ENCODE assay signal across 8 mouse cellular contexts in genomic region chr2:164075088-164075487, GRCm38 (mm10). TPM values are rescaled to one million over a fixed set of nuclear protein-coding genes. Genes with fewer than 3 reads are reported as not detected.
DNase-seq lines count a peak whose midpoint lies in the region; ATAC-seq lines count a peak whose summit lies in the region.

No protein-coding gene starts in this region.

- peak overlapping the region; percentile 89 for H3K4me3 ChIP-seq in kidney, embryonic 16.5 days (ENCODE audit: low read length)
- H3K4me3 ChIP-seq in forebrain, embryonic 11.5 days (ENCODE audit: low read depth, low read length): peak overlapping the region; percentile 94
- H3K4me3 ChIP-seq in liver, embryonic 11.5 days (ENCODE audit: low read depth, low read length): peak overlapping the region; percentile 75
- peak overlapping the region; percentile 66 for H3K4me3 ChIP-seq in neural tube, embryonic 12.5 days

- H3K27me3 ChIP-seq in kidney, embryonic 16.5 days (ENCODE audit: insufficient read depth, low read length): no peaks in the 10 kb centered on the region
- no peaks in the 10 kb centered on the region for H3K27me3 ChIP-seq in forebrain, embryonic 11.5 days (ENCODE audit: control insufficient read depth, insufficient read depth, low read length)
- no peaks in the 10 kb centered on the region for H3K27me3 ChIP-seq in liver, embryonic 11.5 days (replicated peaks; ENCODE audit: control insufficient read depth, insufficient read depth, low read length)
- no peaks in the 10 kb centered on the region for H3K27me3 ChIP-seq in neural tube, embryonic 12.5 days (replicated peaks)

- no peak for ATAC-seq in kidney, embryonic 16.5 days (ENCODE audit: low FRiP score, low TSS enrichment)
- no peak for ATAC-seq in forebrain, embryonic 11.5 days (replicated peaks; ENCODE audit: low FRiP score)
- no peak for ATAC-seq in liver, embryonic 11.5 days (replicated peaks; ENCODE audit: low FRiP score)
- ATAC-seq in neural tube, embryonic 12.5 days (ENCODE audit: low FRiP score, low read depth): no peak

- H3K27ac ChIP-seq in kidney, embryonic 16.5 days (ENCODE audit: low read length): no peak overlapping the region
- H3K27ac ChIP-seq in forebrain, embryonic 11.5 days (ENCODE audit: low read depth, low read length): no peak overlapping the region
- H3K27ac ChIP-seq in liver, embryonic 11.5 days (ENCODE audit: low read depth, low read length): no peak overlapping the region; the same call in 1 of the 2 replicates
- no peak overlapping the region for H3K27ac ChIP-seq in neural tube, embryonic 12.5 days

- peaks cover 16% of the 10 kb centered on the region for H3K4me1 ChIP-seq in kidney, embryonic 16.5 days (ENCODE audit: insufficient read depth, low read length)
- peaks cover 5% of the 10 kb centered on the region; the same call in 1 of the 2 replicates for H3K4me1 ChIP-seq in forebrain, embryonic 11.5 days (replicated peaks; ENCODE audit: control insufficient read depth, insufficient read depth, low read length)
- peaks cover 14% of the 10 kb centered on the region for H3K4me1 ChIP-seq in liver, embryonic 11.5 days (replicated peaks; ENCODE audit: control insufficient read depth, insufficient read depth, low read length)
- peaks cover 11% of the 10 kb centered on the region for H3K4me1 ChIP-seq in neural tube, embryonic 12.5 days

- H3K9ac ChIP-seq in kidney, embryonic 16.5 days (replicated peaks; ENCODE audit: low read length): peak overlapping the region; percentile 87
- H3K9ac ChIP-seq in forebrain, embryonic 11.5 days (ENCODE audit: low read length): peak overlapping the region; percentile 81; the same call in 1 of the 2 replicates
- peak overlapping the region; percentile 72 for H3K9ac ChIP-seq in liver, embryonic 11.5 days (ENCODE audit: low read depth, low read length)
- H3K9ac ChIP-seq in neural tube, embryonic 12.5 days: peak overlapping the region; percentile 77; the same call in 1 of the 2 replicates

- no peaks in the 10 kb centered on the region for H3K9me3 ChIP-seq in kidney, embryonic 16.5 days (ENCODE audit: low read length)
- H3K9me3 ChIP-seq in forebrain, embryonic 11.5 days (ENCODE audit: control insufficient read depth, low read length): no peaks in the 10 kb centered on the region
- H3K9me3 ChIP-seq in liver, embryonic 11.5 days (ENCODE audit: control insufficient read depth, low read length): no peaks in the 10 kb centered on the region
- no peaks in the 10 kb centered on the region for H3K9me3 ChIP-seq in neural tube, embryonic 12.5 days

- peak overlapping the region; percentile 94 for H3K4me2 ChIP-seq in kidney, embryonic 16.5 days (replicated peaks; ENCODE audit: low read depth, low read length)
- H3K4me2 ChIP-seq in forebrain, embryonic 11.5 days (ENCODE audit: low read depth, low read length, severe bottlenecking): peak overlapping the region; percentile 89
- H3K4me2 ChIP-seq in liver, embryonic 11.5 days: peak overlapping the region; percentile 96
- H3K4me2 ChIP-seq in neural tube, embryonic 12.5 days (replicated peaks): peak overlapping the region; percentile 91

- 28% methylated on average over 5 of the region's 5 CpGs for WGBS in kidney, embryonic 16.5 days
- 57% methylated on average over 5 of the region's 5 CpGs for WGBS in forebrain, embryonic 11.5 days
- WGBS in liver, embryonic 11.5 days: 23% methylated on average over 5 of the region's 5 CpGs
- 61% methylated on average over 5 of the region's 5 CpGs for WGBS in neural tube, embryonic 12.5 days

- no peak for DNase-seq in kidney, adult 11 months
- no peak for DNase-seq in forebrain, embryonic 11.5 days (ENCODE audit: low spot score)
- no peak for DNase-seq in liver, embryonic 11.5 days (ENCODE audit: low spot score)
- no peak for DNase-seq in embryo, embryonic 11 days
- DNase-seq in cerebellum, adult 8-10 months: no peak
- no peak for DNase-seq in gastrocnemius, postnatal 10 days

- H3K36me3 ChIP-seq in kidney, embryonic 16.5 days (ENCODE audit: insufficient read depth, low read length): no peaks in the 10 kb centered on the region; the same call in 1 of the 2 replicates
- H3K36me3 ChIP-seq in forebrain, embryonic 11.5 days (ENCODE audit: control insufficient read depth, insufficient read depth, low read length): no peaks in the 10 kb centered on the region; the same call in 1 of the 2 replicates
- peaks cover 3% of the 10 kb centered on the region; the same call in 1 of the 2 replicates for H3K36me3 ChIP-seq in liver, embryonic 11.5 days (ENCODE audit: control insufficient read depth, insufficient read depth, low read length)
- H3K36me3 ChIP-seq in neural tube, embryonic 12.5 days: peaks cover 7% of the 10 kb centered on the region

RNA-seq across cellular contexts. Expression of gene Tomm34, which starts 4.1 kb away (rescaled TPM):
- polyA plus RNA-seq in kidney, embryonic 16.5 days (2015; fragmentation: Nextera tagmentation; extraction: Ambion mirVana): 66.5 and 70.0 TPM in 2 replicates
- 52.7 and 54.9 TPM in 2 replicates for polyA plus RNA-seq in forebrain, embryonic 11.5 days (2014; fragmentation: Nextera tagmentation; extraction: Ambion mirVana)
- 57.1 and 58.0 TPM in 2 replicates for polyA plus RNA-seq in liver, embryonic 11.5 days (2014; fragmentation: Nextera tagmentation; extraction: Ambion mirVana)
- 43.4 and 46.2 TPM in 2 replicates for polyA plus RNA-seq in neural tube, embryonic 12.5 days (2016; fragmentation: Nextera tagmentation; extraction: Ambion mirVana)
- 10 to 100 TPM; 14.7 to 18.7 TPM for total RNA-seq in gastrocnemius, postnatal 10 days (2021)

RNA-seq across cellular contexts. Expression of gene Stk4, which starts 5.0 kb away (rescaled TPM):
- 22.8 and 25.2 TPM in 2 replicates for polyA plus RNA-seq in kidney, embryonic 16.5 days (2015; fragmentation: Nextera tagmentation; extraction: Ambion mirVana)
- polyA plus RNA-seq in forebrain, embryonic 11.5 days (2014; fragmentation: Nextera tagmentation; extraction: Ambion mirVana): 39.9 and 40.1 TPM in 2 replicates
- 30.2 and 32.1 TPM in 2 replicates for polyA plus RNA-seq in liver, embryonic 11.5 days (2014; fragmentation: Nextera tagmentation; extraction: Ambion mirVana)
- 27.7 and 28.8 TPM in 2 replicates for polyA plus RNA-seq in neural tube, embryonic 12.5 days (2016; fragmentation: Nextera tagmentation; extraction: Ambion mirVana)
- 10 to 100 TPM; 13.7 to 15.1 TPM for total RNA-seq in gastrocnemius, postnatal 10 days (2021)

RNA-seq across cellular contexts. Expression of gene Pabpc1l, which starts 49.8 kb away (rescaled TPM):
- polyA plus RNA-seq in kidney, embryonic 16.5 days (2015; fragmentation: Nextera tagmentation; extraction: Ambion mirVana): 1.7 and 1.8 TPM in 2 replicates
- 1.4 and 1.5 TPM in 2 replicates for polyA plus RNA-seq in forebrain, embryonic 11.5 days (2014; fragmentation: Nextera tagmentation; extraction: Ambion mirVana)
- polyA plus RNA-seq in liver, embryonic 11.5 days (2014; fragmentation: Nextera tagmentation; extraction: Ambion mirVana): 0.78 and 1.2 TPM in 2 replicates
- polyA plus RNA-seq in neural tube, embryonic 12.5 days (2016; fragmentation: Nextera tagmentation; extraction: Ambion mirVana): 2.1 and 2.2 TPM in 2 replicates
- total RNA-seq in gastrocnemius, postnatal 10 days (2021): 1 to 10 TPM in 1 of 2 experiments, under 1 TPM in 1; 0.56 to 1.4 TPM
